34 mouse cellular contexts compared by ENCODE assay signal in genomic region chr6:120103104-120103503, GRCm38 (mm10). TPM values are rescaled to one million over a fixed set of nuclear protein-coding genes. Genes with fewer than 3 reads are reported as not detected.
DNase-seq lines count a peak whose midpoint lies in the region; ATAC-seq and TF ChIP-seq lines count a peak whose summit lies in the region.
"Had no signal": no experiment of that assay in that cellular context is flagged by ENCODE, and none has a peak within 500 bp of the region (broad histone marks: within the 10 kb centered on the region; RNA-seq: fewer than 3 reads in every experiment).

No protein-coding gene starts in this region.

- H3K36me3 ChIP-seq in MEL (ENCODE audit: control insufficient read depth in 1 of 2, insufficient read depth in 2 of 2, low read length in 2 of 2), result peaks cover 0 to 14% of the 10 kb centered on the region in 2 experiments; a peak in 2 of 4 replicates
- H3K36me3 ChIP-seq: embryonic facial prominence, embryonic 10.5 days; embryonic facial prominence, embryonic 15.5 days; heart, embryonic 12.5 days; hindbrain, embryonic 13.5 days; kidney, embryonic 15.5 days; limb, embryonic 10.5 days; limb, embryonic 15.5 days; liver, embryonic 15.5 days; midbrain, embryonic 12.5 days; neural tube, embryonic 12.5 days had no signal

- no peak for TF ChIP-seq RAD21 in MEL (IDR thresholded peaks at IDR 0.05; ENCODE audit: low read depth, low read length)

- no peaks in the 10 kb centered on the region for H3K9me3 ChIP-seq in MEL (replicated peaks; ENCODE audit: insufficient read depth, low read length)
- H3K9me3 ChIP-seq: embryonic facial prominence, embryonic 10.5 days; embryonic facial prominence, embryonic 15.5 days; forebrain, embryonic 13.5 days; heart, embryonic 12.5 days; hindbrain, embryonic 13.5 days; kidney, embryonic 15.5 days; limb, embryonic 10.5 days; limb, embryonic 15.5 days; liver, embryonic 15.5 days; midbrain, embryonic 12.5 days; neural tube, embryonic 12.5 days had no signal

- no peak for TF ChIP-seq POLR2A in MEL (IDR thresholded peaks at IDR 0.05; ENCODE audit: control insufficient read depth in 1 of 2, insufficient read depth in 1 of 2, low read depth in 1 of 2, low read length in 2 of 2, poor library complexity in 1 of 2)

- no peak for TF ChIP-seq CTCF in MEL (IDR thresholded peaks at IDR 0.05 in 2 of 3, conservative IDR thresholded peaks at IDR 0.05 in 1 of 3; ENCODE audit: control insufficient read depth in 1 of 3, insufficient read depth in 1 of 3, low read depth in 2 of 3, low read length in 3 of 3, poor library complexity in 1 of 3, severe bottlenecking in 1 of 3)

- H3K9ac ChIP-seq in MEL (ENCODE audit: control insufficient read depth, low read depth, low read length, poor library complexity, severe bottlenecking), result no peak overlapping the region
- H3K9ac ChIP-seq: embryonic facial prominence, embryonic 15.5 days; forebrain, embryonic 13.5 days; heart, embryonic 12.5 days; hindbrain, embryonic 13.5 days; kidney, embryonic 15.5 days; limb, embryonic 15.5 days; liver, embryonic 15.5 days; lung, embryonic 14.5 days; midbrain, embryonic 12.5 days; neural tube, embryonic 12.5 days had no signal

- DNase-seq in 3T3-L1 (ENCODE audit: low read depth, low spot score), result peak; percentile 65
- DNase-seq in MEL (ENCODE audit: low read depth, low spot score), result peak; percentile 89
- DNase-seq in c-Kit-positive CD71-negative TER-119-negative erythroid progenitor cells, embryonic 14.5 days (ENCODE audit: low read depth), result peak; percentile 30
- no peak for DNase-seq in cerebellum, postnatal 36 days
- DNase-seq in lung, postnatal 25 days (ENCODE audit: low spot score), result no peak
- DNase-seq in frontal cortex, postnatal 36 days (ENCODE audit: low spot score in 2 of 2), result no peak
- DNase-seq: adrenal gland, postnatal 10 days; cerebellum, adult 11-12 months; cerebellum, adult 9-11 months; gastrocnemius, postnatal 14 days; heart, adult 18-20 months; heart, postnatal 4 days; kidney, adult 18-20 months; kidney, postnatal 36 days; lung, embryonic 14.5 days; lung, postnatal 14 days had no signal

- peaks cover 2 to 14% of the 10 kb centered on the region in 2 experiments for H3K4me1 ChIP-seq in MEL (ENCODE audit: control insufficient read depth in 1 of 2, insufficient read depth in 2 of 2, low read length in 2 of 2)
- H3K4me1 ChIP-seq: forebrain, embryonic 13.5 days; hindbrain, embryonic 13.5 days; kidney, embryonic 15.5 days; midbrain, embryonic 12.5 days; neural tube, embryonic 12.5 days had no signal

- no peaks in the 10 kb centered on the region for H3K27me3 ChIP-seq in MEL (ENCODE audit: control insufficient read depth in 1 of 2, insufficient read depth in 2 of 2, low read length in 2 of 2)
- H3K27me3 ChIP-seq: embryonic facial prominence, embryonic 15.5 days; forebrain, embryonic 13.5 days; heart, embryonic 12.5 days; hindbrain, embryonic 13.5 days; kidney, embryonic 15.5 days; limb, embryonic 15.5 days; liver, embryonic 15.5 days; midbrain, embryonic 12.5 days; neural tube, embryonic 12.5 days had no signal

- peak; percentile 25 to 58; a peak in 3 of 4 replicates for TF ChIP-seq EP300 in MEL (IDR thresholded peaks at IDR 0.05; ENCODE audit: low read depth in 1 of 2, low read length in 2 of 2)

- H3K79me2 ChIP-seq in MEL (ENCODE audit: control insufficient read depth, insufficient read depth, low read length, poor library complexity), result no peaks in the 10 kb centered on the region

- ATAC-seq in megakaryocyte progenitor cell, adult 5-6 weeks (replicated peaks; ENCODE audit: poor library complexity), result peak; percentile 53
- ATAC-seq: forebrain, embryonic 13.5 days had no signal

- H3K4me3 ChIP-seq in MEL (ENCODE audit: control insufficient read depth in 1 of 2, insufficient read depth in 1 of 2, low read depth in 2 of 2, low read length in 2 of 2), result no peak overlapping the region
- H3K4me3 ChIP-seq: embryonic facial prominence, embryonic 10.5 days; embryonic facial prominence, embryonic 15.5 days; forebrain, embryonic 13.5 days; heart, embryonic 12.5 days; hindbrain, embryonic 13.5 days; kidney, embryonic 15.5 days; layer of hippocampus, adult 2 months; limb, embryonic 10.5 days; limb, embryonic 15.5 days; liver, embryonic 15.5 days; midbrain, embryonic 12.5 days; myocyte; neural tube, embryonic 12.5 days had no signal

- no peak overlapping the region for H3K27ac ChIP-seq in MEL (ENCODE audit: control insufficient read depth, low read depth, low read length)
- H3K27ac ChIP-seq: embryonic facial prominence, embryonic 10.5 days; embryonic facial prominence, embryonic 15.5 days; forebrain, embryonic 13.5 days; hindbrain, embryonic 13.5 days; kidney, embryonic 15.5 days; layer of hippocampus, adult 2 months; limb, embryonic 10.5 days; limb, embryonic 15.5 days; liver, embryonic 15.5 days; midbrain, embryonic 12.5 days; neural tube, embryonic 12.5 days had no signal

TF ChIP-seq in MEL, 35 proteins besides CTCF, POLR2A, EP300 and RAD21:
- TF ChIP-seq NRF1 (IDR thresholded peaks at IDR 0.05; ENCODE audit: insufficient read depth, low read depth, low read length, poor library complexity, severe bottlenecking) (no peak), MEF2A (IDR thresholded peaks at IDR 0.05; ENCODE audit: extremely low read depth, insufficient replicate concordance, low read depth, low read length, poor library complexity, severe bottlenecking) (no peak), POLR2AphosphoS5 (IDR thresholded peaks at IDR 0.05; ENCODE audit: borderline replicate concordance, low read depth, low read length) (no peak), ETS1 (IDR thresholded peaks at IDR 0.05; ENCODE audit: low read depth, low read length) (peak; percentile 54), SMC3 (IDR thresholded peaks at IDR 0.05; ENCODE audit: low read depth, low read length) (no peak), GABPA (IDR thresholded peaks at IDR 0.05; ENCODE audit: low read depth, low read length) (no peak), UBTF (IDR thresholded peaks at IDR 0.05; ENCODE audit: borderline replicate concordance, insufficient read depth, low read depth, low read length) (no peak), JUND (IDR thresholded peaks at IDR 0.05; ENCODE audit: low read depth, low read length) (no peak), CHD2 (IDR thresholded peaks at IDR 0.05; ENCODE audit: low read length) (no peak), TCF12 (IDR thresholded peaks at IDR 0.05; ENCODE audit: low read depth, low read length) (0 out of 2 replicates have a peak, but pooled peaks have one; percentile 20), RCOR1 (IDR thresholded peaks at IDR 0.05; ENCODE audit: low read depth, low read length) (0 out of 2 replicates have a peak, but pooled peaks have one; percentile 26), MYC (IDR thresholded peaks at IDR 0.05; ENCODE audit: low read depth, low read length) (no peak), TBP (IDR thresholded peaks at IDR 0.05; ENCODE audit: low read depth, low read length) (peak; percentile 100), MYB (IDR thresholded peaks at IDR 0.05; ENCODE audit: low read depth, low read length) (no peak), SIN3A (IDR thresholded peaks at IDR 0.05; ENCODE audit: low read length) (no peak), MAFK (IDR thresholded peaks at IDR 0.05; ENCODE audit: borderline replicate concordance, low read depth, low read length) (0 out of 2 replicates have a peak, but pooled peaks have one; percentile 70), MAZ (IDR thresholded peaks at IDR 0.05; ENCODE audit: low read depth, low read length) (no peak), POLR2AphosphoS2 (IDR thresholded peaks at IDR 0.05; ENCODE audit: low read length) (no peak), E2F4 (IDR thresholded peaks at IDR 0.05; ENCODE audit: borderline replicate concordance, low read depth, low read length) (no peak), NELFE (IDR thresholded peaks at IDR 0.05; ENCODE audit: low read depth, low read length) (no peak), USF2 (IDR thresholded peaks at IDR 0.05; ENCODE audit: borderline replicate concordance in 1 of 2, insufficient read depth in 1 of 2, low read depth in 1 of 2, low read length in 2 of 2) (no peak), ZKSCAN1 (IDR thresholded peaks at IDR 0.05; ENCODE audit: low read depth, low read length) (no peak), MXI1 (IDR thresholded peaks at IDR 0.05; ENCODE audit: low read depth, low read length) (no peak), KAT2A (conservative IDR thresholded peaks at IDR 0.05; ENCODE audit: low read depth, low read length) (no peak), GATA1 (IDR thresholded peaks at IDR 0.05; ENCODE audit: low read depth, low read length) (peak; percentile 83)

RNA-seq across cellular contexts. Expression of gene Ninj2, which starts 10.0 kb away (rescaled TPM):
- not detected in 2 replicates for total RNA-seq in MEL (2012; rRNA removed)
- polyA plus RNA-seq in MEL (2012; ENCODE audit: insufficient read depth in 1 of 2, insufficient read length in 2 of 2, low read depth in 1 of 2, low replicate concordance in 2 of 2, missing spikeins in 1 of 2), result under 1 TPM in 1 of 2 experiments, not detected in 1; 0.08 TPM
- total RNA-seq in megakaryocyte progenitor cell, adult 5-6 weeks (2015), result not detected in 2 replicates
- total RNA-seq in megakaryocyte progenitor cell, adult 5-6 weeks (2017), result not detected in 2 replicates
- total RNA-seq: adrenal gland, postnatal 10 days; gastrocnemius, postnatal 14 days; heart, adult 18-20 months; heart, postnatal 4 days; megakaryocyte, adult 5-6 weeks; midbrain, postnatal 0 days had no signal
- polyA plus RNA-seq: embryonic facial prominence, embryonic 10.5 days; embryonic facial prominence, embryonic 15.5 days; forebrain, embryonic 13.5 days; heart, embryonic 12.5 days; heart, postnatal 0 days; hindbrain, embryonic 13.5 days; kidney, embryonic 15.5 days; limb, embryonic 10.5 days; midbrain, embryonic 12.5 days; midbrain, postnatal 0 days; neural tube, embryonic 12.5 days; stomach, embryonic 14.5 days had no signal

Comparison
In these comparisons a context has a peak if more than half of its experiments do, and no peak if none do; other contexts are left out.
1. DNase-seq: peak in 3T3-L1 (single experiment), MEL (single experiment) and c-Kit-positive CD71-negative TER-119-negative erythroid progenitor cells, embryonic 14.5 days (single experiment); none in cerebellum, postnatal 36 days (0 of 2), lung, postnatal 25 days (single experiment) and frontal cortex, postnatal 36 days (0 of 2).